Mouse (Mus musculus) macrophage (primary cell): ENCODE data around the gene Atn1. TPM values are rescaled to one million over a fixed set of nuclear protein-coding genes. Genes with fewer than 3 reads are reported as not detected.

ENCODE experiments used
- H3K27ac ChIP-seq: fragments of 350-480 bp; formaldehyde crosslinking; 2 replicates; pipeline ENCODE4 v1.9.0; 2021
- H3K36me3 ChIP-seq: fragments of 350-480 bp; formaldehyde crosslinking; 2 replicates; pipeline ENCODE4 v1.9.0; 2021; ENCODE audit errors: inconsistent target
- H3K4me3 ChIP-seq: fragments of 350-480 bp; formaldehyde crosslinking; 2 replicates; pipeline ENCODE4 v1.9.0; 2021; ENCODE audit errors: inconsistent target
- H3K79me2 ChIP-seq: fragments of 350-480 bp; formaldehyde crosslinking; 2 replicates; pipeline ENCODE4 v1.9.0; 2021; ENCODE audit errors: inconsistent target
- WGBS: methylation state at CpG from one replicate; pipeline ENCODE4 v1.1.7; 2026; ENCODE audit warnings: inconsistent platforms; ENCODE audit not compliant: missing documents; 5-methylcytosine and 5-hydroxymethylcytosine counted together
- polyA plus RNA-seq: library from polyadenylated mRNA; stranded (reverse); fragments of 250-400 nt; gene quantifications from 3 replicates; pipeline ENCODE4 v1.2.4, GENCODE M21; 2018; ENCODE audit warnings: inconsistent platforms

The Atn1 gene
- polyA plus RNA-seq, 1 experiment from 2014 or later, result 35.6 TPM

DNA sequence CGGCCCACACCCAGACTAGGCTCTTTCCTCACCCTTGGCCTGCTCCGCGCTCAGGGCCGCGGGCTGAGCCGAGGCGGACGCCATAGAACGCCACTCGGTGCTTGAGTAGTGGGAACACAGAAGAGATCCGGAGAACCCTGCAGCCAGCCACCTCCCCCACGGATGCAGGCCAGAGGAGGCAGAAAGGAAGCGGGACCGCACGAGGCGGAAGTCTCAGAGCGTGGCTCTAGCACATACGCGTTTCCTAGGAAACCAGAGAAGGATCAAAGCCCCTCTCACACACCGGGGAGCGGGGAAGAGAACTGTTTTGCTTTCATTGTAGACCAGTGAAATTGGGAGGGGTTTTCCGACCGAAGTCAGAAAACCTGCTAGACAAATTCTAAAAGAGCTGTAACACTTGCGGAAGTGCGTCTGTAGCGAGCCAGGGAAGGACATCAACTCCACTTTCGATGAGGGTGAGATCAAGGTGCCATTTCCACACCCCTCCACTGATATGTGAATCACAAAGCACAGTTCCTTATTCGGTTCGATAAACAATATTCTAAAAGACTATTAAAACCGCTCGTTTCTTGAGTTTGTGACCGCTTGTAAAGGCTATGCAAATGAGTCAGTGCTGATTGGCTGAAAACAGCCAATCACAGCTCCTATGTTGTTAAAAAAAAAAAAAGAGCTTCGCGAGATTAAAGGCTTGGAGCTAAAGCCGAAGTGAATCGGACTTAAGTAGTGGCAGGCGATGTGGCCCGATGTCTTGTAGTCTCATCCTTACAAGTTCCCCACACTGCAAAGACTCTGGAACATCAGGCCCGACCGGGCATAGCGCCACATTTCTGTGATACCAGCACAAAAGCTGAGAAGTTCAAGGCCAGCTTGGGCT is 15.2 kb downstream of the Atn1 start, which contains the start of gene Grcc10:
Gene Grcc10 (minus strand): TSS at position 487 of the 874 bp plus-strand sequence.
- peaks cover 9% of the 10 kb centered on the region; the same call in 1 of the 2 replicates for H3K79me2 ChIP-seq
- WGBS, result 1% methylated on average over 41 of the region's 41 CpGs
- H3K4me3 ChIP-seq, result peak within 1 kb of the TSS; percentile 62
- H3K27ac ChIP-seq, result peak within 1 kb of the TSS; percentile 94
- no peaks in the 10 kb centered on the region for H3K36me3 ChIP-seq

GRCm38 (mm10) chr6:124740211-124740887 is 16.0 kb downstream of the Atn1 start:
- WGBS, result under 1% methylated on average over 29 of the region's 29 CpGs
- Histone ChIP-seq H3K4me3 (peak overlapping the region; percentile 62), H3K79me2 (peaks cover 9% of the 10 kb centered on the region; the same call in 1 of the 2 replicates), H3K27ac (peak overlapping the region; percentile 94), H3K36me3 (no peaks in the 10 kb centered on the region)

DNA sequence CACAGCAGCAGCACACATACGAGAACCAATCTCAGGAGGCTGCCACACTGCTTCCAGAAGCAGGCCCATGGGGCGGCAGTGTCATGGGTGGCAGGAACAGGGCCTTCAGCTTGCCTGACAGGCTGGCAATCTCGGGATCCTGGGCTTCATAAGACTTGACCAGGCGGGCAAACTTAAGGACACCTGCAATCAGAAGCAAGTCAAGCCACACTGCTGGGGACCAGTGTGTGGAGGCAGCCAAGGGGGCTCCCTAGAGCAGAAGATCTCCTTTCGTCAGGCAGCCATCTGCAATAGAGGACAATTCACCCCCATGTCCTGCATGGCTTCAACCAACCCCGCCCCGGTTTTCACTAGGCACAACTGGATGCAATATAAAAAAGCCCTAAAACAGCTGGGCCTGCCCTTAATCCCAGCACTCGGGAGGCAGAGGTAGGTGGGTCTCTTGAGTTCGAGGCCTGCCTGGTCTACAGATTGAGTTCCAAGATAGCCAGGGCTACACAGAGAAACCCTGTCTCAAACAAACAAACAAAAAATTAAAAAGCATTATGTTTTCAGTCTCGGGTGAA is 17.0 kb downstream of the Atn1 start:
- WGBS, result 93% methylated on average over 10 of the region's 10 CpGs
- peak overlapping the region; percentile 94 for H3K27ac ChIP-seq
- peaks cover 9% of the 10 kb centered on the region; the same call in 1 of the 2 replicates for H3K79me2 ChIP-seq
- H3K36me3 ChIP-seq, result no peaks in the 10 kb centered on the region
- H3K4me3 ChIP-seq, result no peak overlapping the region

DNA sequence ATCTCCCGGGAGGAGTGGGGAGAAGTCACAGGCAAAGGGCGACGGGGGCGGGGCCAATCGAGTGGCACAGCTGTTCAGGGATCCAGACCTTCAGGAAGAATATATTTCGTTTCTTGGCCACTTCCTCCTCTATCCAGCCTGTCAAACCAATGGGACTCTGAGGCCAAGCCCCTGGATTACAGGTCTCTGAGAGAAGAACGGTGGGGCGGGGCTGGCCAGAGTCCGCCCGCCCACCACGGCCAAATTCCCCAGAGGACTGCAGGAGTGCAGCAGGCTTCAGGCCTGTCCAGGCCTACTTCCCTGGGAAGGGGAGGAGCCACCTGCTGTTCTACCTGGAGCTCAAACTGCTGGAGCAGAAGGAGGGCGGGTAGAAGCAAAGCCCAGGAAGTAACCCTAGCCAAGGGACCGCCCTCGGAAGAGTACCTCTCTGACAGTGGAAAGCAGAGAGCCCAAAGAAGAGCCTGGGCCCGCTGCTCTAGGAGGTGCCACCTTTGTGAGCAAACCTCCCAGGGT is 17.8 kb downstream of the Atn1 start, which contains the start of gene Ptpn6:
Gene Ptpn6 (minus strand): TSS at position 204 of the 513 bp plus-strand sequence.
- WGBS, result 26% methylated on average over 15 of the region's 15 CpGs

DNA sequence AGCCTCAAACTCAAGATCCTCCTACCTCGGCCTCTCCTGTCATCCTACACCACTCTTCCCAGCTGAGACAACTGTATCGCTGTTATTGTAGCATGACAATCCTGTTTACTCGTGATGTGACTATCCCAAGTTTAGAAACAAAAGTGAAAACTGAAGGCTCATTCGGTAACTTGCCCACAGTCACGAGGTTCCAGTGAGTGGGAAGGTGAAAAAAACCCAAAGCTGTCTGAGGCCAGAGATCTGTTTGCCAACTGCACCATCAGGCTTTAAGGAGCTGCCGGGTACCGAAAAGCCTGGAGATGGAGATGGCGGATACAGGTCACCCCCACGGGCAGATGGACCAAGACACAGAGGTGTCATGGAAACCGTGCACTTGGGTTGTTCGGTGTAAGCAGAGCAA is 19.3 kb downstream of the Atn1 start:
- 89% methylated on average over 11 of the region's 11 CpGs for WGBS
- no peak overlapping the region for H3K27ac ChIP-seq
- H3K79me2 ChIP-seq, result peaks cover 26% of the 10 kb centered on the region
- H3K4me3 ChIP-seq, result no peak overlapping the region
- H3K36me3 ChIP-seq, result no peaks in the 10 kb centered on the region

More for the DNA sequence above, 17.8 kb downstream of the Atn1 start, which contains the start of gene Ptpn6:
- Histone ChIP-seq H3K36me3 (no peaks in the 10 kb centered on the region), H3K79me2 (peaks cover 11% of the 10 kb centered on the region; the same call in 1 of the 2 replicates), H3K27ac (peak within 1 kb of the TSS; percentile 94), H3K4me3 (peak within 1 kb of the TSS; percentile 21)

- Histone ChIP-seq H3K79me2 (peaks cover 43% of the 10 kb centered on the region), H3K27ac (no peak overlapping the region), H3K36me3 (peaks cover 7% of the 10 kb centered on the region; the same call in 1 of the 2 replicates), H3K4me3 (no peak overlapping the region)
- whole genome bisulfite sequencing, result 80% methylated on average over 3 of the region's 3 CpGs
Measured at GRCm38 (mm10) chr6:124734417-124734816, 21.9 kb downstream of the Atn1 start.

DNA sequence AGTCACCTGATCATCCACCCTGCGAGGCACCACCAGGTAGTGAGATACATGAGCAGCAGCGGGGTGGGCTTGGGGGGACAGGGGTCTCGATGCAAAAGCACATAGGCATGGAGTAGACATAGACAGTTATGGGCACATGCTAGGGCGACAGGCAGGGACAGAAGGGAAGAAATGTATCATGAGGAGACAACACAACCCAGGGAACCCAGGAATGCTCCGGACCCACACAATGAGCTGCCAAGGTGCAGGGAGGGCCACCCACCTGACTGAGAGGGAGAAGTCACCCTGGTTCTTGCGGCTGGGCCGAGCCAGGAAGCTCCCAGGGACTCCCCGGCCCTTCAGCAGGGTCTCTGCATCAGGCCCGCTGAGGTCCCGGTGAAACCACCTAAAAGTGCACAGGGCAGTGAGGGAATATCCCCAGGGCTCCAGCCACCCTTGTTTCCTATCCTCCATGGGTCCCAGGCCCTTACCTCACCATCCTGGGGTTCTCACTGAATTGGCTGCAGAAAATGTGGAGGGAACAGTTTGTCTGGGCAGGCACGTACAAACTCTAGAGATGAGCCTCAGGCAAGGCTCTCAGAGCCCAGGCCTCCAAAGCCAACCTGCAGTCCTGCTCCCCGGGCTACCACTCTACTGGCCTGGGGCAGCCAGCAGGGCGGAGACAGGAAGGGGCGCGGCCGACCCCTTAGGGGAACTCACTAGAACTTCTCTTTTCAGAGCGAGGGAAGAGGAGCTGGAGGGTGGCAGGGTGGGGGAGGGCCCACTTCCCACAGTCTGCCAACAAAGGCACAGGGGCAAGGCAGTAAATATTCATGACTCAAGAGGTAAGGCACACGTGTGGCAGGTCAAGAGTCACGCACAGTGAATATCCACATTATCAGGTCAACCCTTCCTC is 23.6 kb downstream of the Atn1 start:
- H3K27ac ChIP-seq, result peak overlapping the region; percentile 98
- H3K4me3 ChIP-seq, result peak overlapping the region; percentile 98
- under 1% methylated on average over 18 of the region's 19 CpGs for whole genome bisulfite sequencing
- H3K36me3 ChIP-seq, result peaks cover 19% of the 10 kb centered on the region
- peaks cover 54% of the 10 kb centered on the region for H3K79me2 ChIP-seq

- WGBS, result 76% methylated on average over 7 of the region's 7 CpGs
- H3K27ac ChIP-seq, result peak overlapping the region; percentile 98
Measured at GRCm38 (mm10) chr6:124731038-124731437, 25.3 kb downstream of the Atn1 start.

DNA sequence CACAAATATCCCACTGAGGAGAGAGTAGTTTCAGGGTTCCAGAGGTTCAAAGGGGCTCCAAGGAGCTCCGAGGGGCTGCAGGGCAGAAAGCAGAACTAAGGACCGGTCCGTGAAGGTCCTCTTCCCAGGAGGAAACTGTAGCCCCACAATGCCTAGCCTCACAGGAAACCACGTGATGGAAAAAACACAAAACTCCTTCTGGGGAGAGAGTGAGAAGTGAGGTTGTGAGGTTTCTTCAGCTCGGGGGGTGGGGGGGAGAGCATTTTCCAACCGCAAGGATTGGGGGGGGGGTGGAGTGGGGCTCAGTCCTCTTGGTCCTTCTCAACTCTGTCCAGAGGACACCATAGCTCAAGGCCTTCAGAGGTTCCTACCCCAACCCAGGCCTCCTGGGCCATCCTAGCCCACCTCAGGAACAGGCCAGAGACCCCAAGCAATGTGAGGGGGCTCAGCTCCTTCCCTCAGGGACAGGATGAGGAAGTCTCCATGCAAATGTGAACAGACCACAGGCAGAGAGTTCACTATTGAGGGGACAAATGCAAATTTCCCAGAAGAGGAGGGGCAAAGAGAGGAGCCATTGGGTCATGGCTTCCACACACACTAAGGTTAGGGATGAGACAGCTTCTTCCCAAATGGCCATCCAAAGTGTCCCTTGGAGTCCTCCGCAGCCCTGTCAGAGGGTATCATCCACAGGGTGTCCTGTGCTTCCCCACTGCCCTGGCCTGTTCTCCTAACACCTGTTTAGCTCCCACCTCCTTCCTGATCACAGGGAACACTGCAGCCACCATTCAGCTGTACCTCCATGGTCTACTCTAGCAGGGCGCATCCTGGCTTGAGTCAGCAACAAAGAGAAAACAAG is 26.2 kb downstream of the Atn1 start:
- peak overlapping the region; percentile 18; the same call in 1 of the 2 replicates for H3K4me3 ChIP-seq
- H3K79me2 ChIP-seq, result peaks cover 80% of the 10 kb centered on the region
- H3K36me3 ChIP-seq, result peaks cover 39% of the 10 kb centered on the region
- H3K27ac ChIP-seq, result peak overlapping the region; percentile 98
- WGBS, result 6% methylated on average over 8 of the region's 8 CpGs

More at GRCm38 (mm10) chr6:124731038-124731437, 25.3 kb downstream of the Atn1 start:
- Histone ChIP-seq H3K36me3 (peaks cover 32% of the 10 kb centered on the region), H3K79me2 (peaks cover 70% of the 10 kb centered on the region), H3K4me3 (peak overlapping the region; percentile 98)

- WGBS, result 89% methylated on average over 8 of the region's 10 CpGs
- peak overlapping the region; percentile 98; the same call in 1 of the 2 replicates for H3K27ac ChIP-seq
- H3K79me2 ChIP-seq, result peaks cover 90% of the 10 kb centered on the region
- no peak overlapping the region for H3K4me3 ChIP-seq
- peaks cover 51% of the 10 kb centered on the region for H3K36me3 ChIP-seq
Measured at GRCm38 (mm10) chr6:124728621-124729020, 27.7 kb downstream of the Atn1 start.

- Histone ChIP-seq H3K79me2 (peaks cover 56% of the 10 kb centered on the region), H3K4me3 (no peak overlapping the region), H3K36me3 (peaks cover 62% of the 10 kb centered on the region), H3K27ac (peak overlapping the region; percentile 80)
- 57% methylated on average over 9 of the region's 10 CpGs for WGBS
Measured at GRCm38 (mm10) chr6:124724472-124724871, 31.9 kb downstream of the Atn1 start.

GRCm38 (mm10) chr6:124723541-124723940 is 32.8 kb downstream of the Atn1 start:
- no peak overlapping the region for H3K4me3 ChIP-seq
- 0% methylated on average over 8 of the region's 8 CpGs for WGBS
- H3K36me3 ChIP-seq, result peaks cover 58% of the 10 kb centered on the region
- peaks cover 47% of the 10 kb centered on the region for H3K79me2 ChIP-seq
- peak overlapping the region; percentile 80 for H3K27ac ChIP-seq
